Mouse (Mus musculus) heart, postnatal 0 days (tissue): ENCODE results near the gene Alms1.

Experiments used
- CTCF ChIP-seq: IDR thresholded peaks from 2 replicates; pipeline ENCODE4 v1.5.1; 2016; ENCODE audit warnings: antibody characterized with exemption, control low read depth, low read depth
- EP300 ChIP-seq: IDR thresholded peaks from 2 replicates; pipeline ENCODE4 v1.6.1; 2016; ENCODE audit warnings: antibody characterized with exemption, low read depth

DNA sequence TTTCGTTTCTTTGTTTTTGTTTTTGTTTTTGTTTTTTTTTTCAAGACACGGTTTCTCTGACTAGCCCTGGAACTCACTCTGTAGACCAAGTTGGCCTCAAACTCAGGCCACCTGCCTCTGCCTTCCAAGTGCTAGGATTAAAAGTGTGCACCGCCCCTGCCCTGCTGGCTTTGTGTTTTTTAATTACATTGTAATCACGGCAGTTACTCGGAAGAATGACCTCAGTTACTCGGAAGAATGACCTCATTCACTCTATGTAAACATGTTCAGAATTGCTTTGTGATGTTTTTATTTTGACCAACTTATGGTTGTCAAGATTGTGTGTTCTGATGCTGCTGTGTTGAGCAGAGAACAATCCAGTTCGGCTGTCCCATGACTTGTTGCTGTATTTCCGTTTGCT, 45.8 kb downstream of the Alms1 start:
- TF ChIP-seq CTCF, result no peak
- TF ChIP-seq EP300, result no peak
